Mouse (Mus musculus): ENCODE results near the gene Gna14.

DNA sequence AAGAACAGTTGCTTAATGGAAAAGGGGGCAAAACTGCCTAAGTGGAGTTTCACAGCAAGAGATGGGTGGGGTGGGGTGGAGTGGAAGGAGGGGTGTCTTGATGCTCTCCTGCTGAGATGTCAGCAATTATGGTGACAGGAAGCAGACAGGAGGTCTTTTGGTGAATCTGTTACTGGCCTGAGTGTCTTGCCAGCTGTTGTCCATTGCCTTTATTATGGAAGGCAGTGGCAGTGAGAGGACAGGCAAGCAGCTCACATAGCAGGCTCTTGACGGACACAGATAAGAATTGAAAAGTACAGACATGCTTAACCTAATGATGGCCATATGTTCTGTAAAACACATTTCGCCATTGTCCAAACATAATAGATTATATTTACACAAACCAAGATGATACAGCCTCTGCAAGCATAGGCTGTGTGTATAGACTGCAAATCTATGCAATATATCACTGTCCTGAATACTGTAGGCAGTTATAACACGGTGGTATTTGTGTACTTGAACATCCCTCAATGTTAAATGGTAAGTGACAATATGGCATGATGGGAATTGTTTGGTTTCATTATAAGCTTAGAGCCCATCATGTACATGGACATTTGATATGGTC, 92.8 kb downstream of the Gna14 start:
- TF ChIP-seq CTCF (conservative IDR thresholded peaks at IDR 0.05; ENCODE audit: insufficient read depth, insufficient read length, low read depth, low read length) = no peak
- TF ChIP-seq POLR2A (IDR thresholded peaks at IDR 0.05; ENCODE audit: low read depth, low read length) = no peak
